Mouse (Mus musculus) natural killer cell, adult 2 months (primary cell): ENCODE results near the gene 4930562C15Rik.

Source experiments
- DNase-seq, 2 experiments: peaks; one replicate each; pipeline ENCODE4 v3.0.0; 2022; ENCODE audit warnings: low spot score in 2 of 2

Gene 4930562C15Rik

DNA sequence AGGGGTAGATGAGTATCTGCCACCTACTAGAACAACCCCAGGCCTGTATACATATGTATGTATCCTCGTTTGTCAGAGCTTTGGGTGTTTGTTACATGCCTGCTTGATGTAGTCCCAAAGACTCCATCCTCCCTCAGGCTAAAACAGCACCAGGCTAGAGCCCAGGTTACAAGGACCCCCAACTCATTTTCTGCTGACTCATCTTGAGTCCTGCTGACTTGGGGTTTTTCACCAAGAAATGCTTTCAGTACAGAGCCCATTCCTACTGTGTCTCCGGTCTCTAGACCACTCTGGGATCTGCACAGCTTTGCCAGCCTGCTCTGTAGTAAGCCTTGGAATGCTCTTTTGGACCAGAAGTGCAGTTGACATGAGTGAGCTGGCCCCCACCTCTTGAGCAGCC is 81.4 kb downstream of the 4930562C15Rik start:
- no peak for DNase-seq
